Mouse (Mus musculus) neural tube, embryonic 14.5 days (tissue): ENCODE measurements around the gene Opcml. TPM values are rescaled to one million over a fixed set of nuclear protein-coding genes. Genes with fewer than 3 reads are reported as not detected.

Source experiments
- ATAC-seq: fragments of 200-750 bp; cut with Nextera tagmentation; 2 replicates; pipeline ENCODE4 v1.8.0; 2017; ENCODE audit warnings: low read depth, mild to moderate bottlenecking, moderate TSS enrichment, moderate library complexity
- H3K27ac ChIP-seq: fragments of 300-500 bp; sonication (generic); 2 replicates; pipeline ENCODE4 v1.5.1; 2014; ENCODE audit warnings: low read depth, mild to moderate bottlenecking, control low read depth, low read length, moderate library complexity, mixed read lengths
- H3K27me3 ChIP-seq: fragments of 300-500 bp; sonication (generic); 2 replicates; pipeline ENCODE4 v1.6.1; 2014; ENCODE audit warnings: low read length; ENCODE audit not compliant: control insufficient read depth, insufficient read depth
- H3K36me3 ChIP-seq: fragments of 300-500 bp; sonication (generic); 2 replicates; pipeline ENCODE4 v1.6.1; 2014; ENCODE audit warnings: low read length, mixed read lengths; ENCODE audit not compliant: control insufficient read depth, insufficient read depth
- H3K4me1 ChIP-seq: fragments of 300-500 bp; sonication (generic); 2 replicates; pipeline ENCODE4 v1.6.1; 2014; ENCODE audit warnings: low read length; ENCODE audit not compliant: control insufficient read depth, insufficient read depth
- H3K4me2 ChIP-seq: fragments of 300-500 bp; sonication (generic); 2 replicates; pipeline ENCODE4 v1.6.1; 2014; ENCODE audit warnings: mild to moderate bottlenecking, low read depth, low read length, control low read depth
- H3K4me3 ChIP-seq: fragments of 300-500 bp; sonication (generic); 2 replicates; pipeline ENCODE4 v1.5.1; 2014; ENCODE audit warnings: low read depth, low read length, control low read depth, mixed read lengths
- H3K9ac ChIP-seq: fragments of 300-500 bp; sonication (generic); replicated peaks from 2 replicates; pipeline ENCODE4 v1.6.1; 2014; ENCODE audit warnings: low read depth, mild to moderate bottlenecking, control low read depth, low read length, mixed read lengths
- H3K9me3 ChIP-seq: fragments of 300-500 bp; sonication (generic); 2 replicates; pipeline ENCODE4 v1.6.1; 2016; ENCODE audit warnings: low read length; ENCODE audit not compliant: control insufficient read depth
- WGBS: fragments of 180-500 bp; shearing (Covaris S2); extraction: QIAGEN DNeasy Blood & Tissue Kit; methylation state at CpG from one replicate; pipeline ENCODE4 v1.1.7; 2014; 5-methylcytosine and 5-hydroxymethylcytosine counted together
- polyA plus RNA-seq: library from polyadenylated mRNA; unstranded; fragments of >200 nt; fragmentation: Nextera tagmentation; extraction: Ambion mirVana; gene quantifications from 2 replicates; pipeline ENCODE4 v1.2.1, GENCODE M21; 2014

Gene Opcml
- polyA plus RNA-seq, 1 experiment from 2014 or later: 49.3 TPM

DNA sequence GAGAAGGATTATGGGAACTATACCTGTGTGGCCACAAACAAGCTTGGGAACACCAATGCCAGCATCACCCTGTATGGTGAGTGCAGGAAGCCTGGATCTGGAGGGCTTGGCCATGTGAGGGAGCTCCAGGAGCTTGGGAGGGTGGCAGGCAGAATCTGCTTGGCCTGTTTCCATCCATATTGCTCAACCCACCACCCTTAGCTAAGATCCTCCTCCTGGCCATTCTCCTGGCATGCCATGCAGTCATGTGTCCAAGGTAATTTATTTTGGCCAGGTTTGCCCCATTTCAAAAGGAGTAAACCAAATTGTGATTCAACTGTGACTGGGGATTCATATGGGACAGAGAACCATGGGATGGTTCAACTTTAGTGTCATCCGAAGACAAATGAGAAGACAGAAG is 1112.7 kb downstream of the Opcml start:
- H3K9ac ChIP-seq: no peak overlapping the region
- H3K4me1 ChIP-seq: no peaks in the 10 kb centered on the region
- H3K36me3 ChIP-seq: no peaks in the 10 kb centered on the region
- H3K27ac ChIP-seq: no peak overlapping the region
- no peaks in the 10 kb centered on the region for H3K9me3 ChIP-seq
- no peaks in the 10 kb centered on the region for H3K27me3 ChIP-seq
- no peak overlapping the region for H3K4me3 ChIP-seq
- WGBS: 94% methylated on average over 1 of the region's 1 CpGs
- no peak for ATAC-seq
- H3K4me2 ChIP-seq: no peak overlapping the region

GRCm38 (mm10) chr9:28909738-28910137 is 1119.2 kb downstream of the Opcml start:
- H3K9me3 ChIP-seq: no peaks in the 10 kb centered on the region
- H3K4me1 ChIP-seq: no peaks in the 10 kb centered on the region
- no peak overlapping the region for H3K4me2 ChIP-seq
- 90% methylated on average over 4 of the region's 4 CpGs for WGBS
- no peak for ATAC-seq
- no peaks in the 10 kb centered on the region for H3K36me3 ChIP-seq
- no peak overlapping the region for H3K9ac ChIP-seq
- H3K27ac ChIP-seq: no peak overlapping the region
- H3K27me3 ChIP-seq: no peaks in the 10 kb centered on the region
- H3K4me3 ChIP-seq: no peak overlapping the region

- Histone ChIP-seq H3K36me3 (no peaks in the 10 kb centered on the region), H3K4me2 (no peak overlapping the region), H3K27me3 (no peaks in the 10 kb centered on the region), H3K9ac (no peak overlapping the region), H3K4me3 (no peak overlapping the region), H3K4me1 (no peaks in the 10 kb centered on the region), H3K9me3 (no peaks in the 10 kb centered on the region), H3K27ac (peak overlapping the region; percentile 50; the same call in 1 of the 2 replicates)
- ATAC-seq: no peak
- WGBS: 58% methylated on average over 13 of the region's 13 CpGs
Measured at GRCm38 (mm10) chr9:28911571-28912185, 1121.1 kb downstream of the Opcml start.

DNA sequence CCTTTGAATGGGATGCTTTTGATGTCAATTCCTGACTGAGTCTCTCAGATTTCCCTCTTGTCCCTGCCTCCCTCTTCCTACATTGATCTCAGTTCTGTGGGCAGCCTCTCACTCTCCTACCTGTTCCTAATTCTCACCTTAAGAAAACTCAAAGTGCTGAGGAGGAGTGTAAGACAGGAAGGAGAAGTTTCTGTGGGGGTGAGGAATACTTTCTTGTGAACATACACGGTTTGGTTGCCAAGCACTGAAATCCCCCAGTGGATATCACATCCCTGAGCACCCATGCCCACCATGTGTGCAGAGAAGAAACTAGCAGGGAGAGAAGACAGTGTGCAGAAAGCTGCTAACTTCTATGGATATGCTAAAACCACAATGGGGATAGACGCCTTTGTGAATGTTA is 1141.5 kb downstream of the Opcml start:
- H3K4me3 ChIP-seq: no peak overlapping the region
- no peaks in the 10 kb centered on the region for H3K36me3 ChIP-seq
- H3K4me1 ChIP-seq: no peaks in the 10 kb centered on the region
- no peaks in the 10 kb centered on the region for H3K9me3 ChIP-seq
- H3K27ac ChIP-seq: no peak overlapping the region
- no peaks in the 10 kb centered on the region for H3K27me3 ChIP-seq
- no peak overlapping the region for H3K9ac ChIP-seq
- ATAC-seq: no peak
- 91% methylated on average over 2 of the region's 2 CpGs for WGBS
- no peak overlapping the region for H3K4me2 ChIP-seq

GRCm38 (mm10) chr9:28937163-28937562 is 1146.6 kb downstream of the Opcml start:
- Histone ChIP-seq H3K9me3 (no peaks in the 10 kb centered on the region), H3K4me2 (no peak overlapping the region), H3K27me3 (no peaks in the 10 kb centered on the region), H3K9ac (no peak overlapping the region), H3K36me3 (no peaks in the 10 kb centered on the region), H3K27ac (no peak overlapping the region), H3K4me1 (no peaks in the 10 kb centered on the region), H3K4me3 (no peak overlapping the region)
- 82% methylated on average over 6 of the region's 6 CpGs for WGBS
- no peak for ATAC-seq

GRCm38 (mm10) chr9:28937980-28938379 is 1147.4 kb downstream of the Opcml start:
- Histone ChIP-seq H3K4me1 (no peaks in the 10 kb centered on the region), H3K27me3 (no peaks in the 10 kb centered on the region), H3K4me3 (no peak overlapping the region), H3K4me2 (no peak overlapping the region), H3K9ac (no peak overlapping the region), H3K9me3 (no peaks in the 10 kb centered on the region), H3K27ac (no peak overlapping the region), H3K36me3 (no peaks in the 10 kb centered on the region)
- no peak for ATAC-seq
- WGBS: 85% methylated on average over 2 of the region's 2 CpGs

- Histone ChIP-seq H3K4me3 (no peak overlapping the region), H3K4me1 (no peaks in the 10 kb centered on the region), H3K27ac (no peak overlapping the region), H3K9ac (no peak overlapping the region), H3K4me2 (no peak overlapping the region), H3K9me3 (no peaks in the 10 kb centered on the region), H3K36me3 (no peaks in the 10 kb centered on the region), H3K27me3 (no peaks in the 10 kb centered on the region)
- ATAC-seq: no peak
Measured at GRCm38 (mm10) chr9:28940901-28941300, 1150.3 kb downstream of the Opcml start.

DNA sequence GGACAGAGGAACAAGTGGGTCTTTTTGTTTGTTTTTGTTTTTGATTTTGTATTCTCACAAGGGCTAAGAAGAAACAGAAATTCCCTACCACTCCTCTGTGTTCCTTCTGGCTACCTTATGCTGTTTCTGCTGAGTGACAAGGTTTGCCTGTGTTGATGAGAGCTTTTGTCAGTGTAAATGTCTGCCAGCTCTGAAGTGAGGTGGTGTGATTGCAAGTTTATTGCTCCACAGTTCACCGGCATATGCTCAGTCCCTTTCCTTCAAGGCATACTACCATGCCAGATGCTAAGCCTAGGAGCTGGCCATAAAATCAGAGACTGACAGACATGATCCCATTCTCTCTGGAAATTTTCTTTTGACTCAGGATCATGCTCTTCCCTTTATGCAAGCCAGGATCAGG is 1178.9 kb downstream of the Opcml start:
- H3K4me2 ChIP-seq: no peak overlapping the region
- no peaks in the 10 kb centered on the region for H3K4me1 ChIP-seq
- no peak for ATAC-seq
- 25% methylated on average over 1 of the region's 1 CpGs for WGBS
- H3K9ac ChIP-seq: no peak overlapping the region
- no peaks in the 10 kb centered on the region for H3K9me3 ChIP-seq
- H3K27ac ChIP-seq: no peak overlapping the region
- H3K4me3 ChIP-seq: no peak overlapping the region
- H3K36me3 ChIP-seq: no peaks in the 10 kb centered on the region
- no peaks in the 10 kb centered on the region for H3K27me3 ChIP-seq
